Mouse (Mus musculus) spleen, adult 18-20 months (tissue): ENCODE results near the gene Usp29.
"Not testable (repeated sequence)": the region's sequence is repeated elsewhere in the genome, so short reads cannot be mapped to it uniquely, and the experiment has no call there.

Experiments
- DNase-seq, 2 experiments: peaks; one replicate each; pipeline ENCODE4 v3.0.0; 2022; ENCODE audit warnings: mixed read lengths in 2 of 2

The Usp29 gene

DNA sequence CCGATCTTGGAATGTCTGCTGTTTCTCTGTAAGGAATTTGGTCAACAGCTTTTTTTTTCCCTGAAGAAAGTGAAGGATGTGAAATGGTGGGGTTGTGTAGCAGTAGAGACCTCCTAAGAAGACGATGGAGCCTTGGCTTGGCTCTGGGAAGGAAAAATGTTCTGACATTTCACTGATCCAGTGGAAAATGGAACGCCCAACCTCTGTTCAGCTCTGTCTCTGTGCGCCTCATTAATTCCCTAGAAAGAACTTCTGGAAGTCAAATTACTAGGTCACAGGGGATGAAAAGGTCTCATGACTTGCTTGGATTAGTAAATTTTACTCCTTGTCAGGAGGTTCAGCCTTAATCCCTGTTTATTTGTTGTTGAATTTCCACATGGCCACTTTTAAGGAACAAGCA is 92.3 kb downstream of the Usp29 start:
- no peak for DNase-seq

- DNase-seq, result no peak
These were observed 93.3 kb downstream of the Usp29 start for GRCm38 (mm10) chr7:6823673-6824072.

GRCm38 (mm10) chr7:6825966-6826647 is 95.7 kb downstream of the Usp29 start:
- DNase-seq, result no peak

GRCm38 (mm10) chr7:6829148-6829547 is 98.8 kb downstream of the Usp29 start:
- no peak for DNase-seq

GRCm38 (mm10) chr7:6834950-6835349 is 104.6 kb downstream of the Usp29 start:
- DNase-seq, result no peak

GRCm38 (mm10) chr7:6835351-6835750 is 105.0 kb downstream of the Usp29 start:
- DNase-seq, result no peak

- no peak for DNase-seq
These were observed 107.0 kb downstream of the Usp29 start for GRCm38 (mm10) chr7:6837297-6837925.

- DNase-seq, result no peak
These were observed 107.7 kb downstream of the Usp29 start for GRCm38 (mm10) chr7:6837926-6838554.

- no peak for DNase-seq
These were observed 110.5 kb downstream of the Usp29 start for GRCm38 (mm10) chr7:6840860-6841259.

DNA sequence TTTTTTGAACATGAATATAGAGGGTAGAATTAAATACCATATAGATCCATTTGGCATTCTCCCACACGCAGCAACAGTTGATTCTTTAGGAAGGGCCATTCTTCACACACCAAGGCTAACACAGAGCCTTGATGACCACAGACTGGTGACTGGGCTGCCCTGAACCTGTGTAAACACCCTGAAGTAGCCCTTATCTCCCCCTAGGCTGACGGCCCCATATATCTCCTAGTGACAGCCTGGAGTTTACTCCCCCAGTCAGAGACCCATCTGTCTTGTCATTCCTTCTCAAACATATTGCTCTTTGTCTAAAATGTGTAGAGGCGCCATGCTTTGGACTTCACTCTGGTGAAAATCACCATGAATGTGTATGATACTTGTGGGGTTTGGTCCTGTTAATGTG is 119.1 kb downstream of the Usp29 start:
- no peak for DNase-seq

GRCm38 (mm10) chr7:6850321-6850720 is 119.9 kb downstream of the Usp29 start:
- no peak for DNase-seq

DNA sequence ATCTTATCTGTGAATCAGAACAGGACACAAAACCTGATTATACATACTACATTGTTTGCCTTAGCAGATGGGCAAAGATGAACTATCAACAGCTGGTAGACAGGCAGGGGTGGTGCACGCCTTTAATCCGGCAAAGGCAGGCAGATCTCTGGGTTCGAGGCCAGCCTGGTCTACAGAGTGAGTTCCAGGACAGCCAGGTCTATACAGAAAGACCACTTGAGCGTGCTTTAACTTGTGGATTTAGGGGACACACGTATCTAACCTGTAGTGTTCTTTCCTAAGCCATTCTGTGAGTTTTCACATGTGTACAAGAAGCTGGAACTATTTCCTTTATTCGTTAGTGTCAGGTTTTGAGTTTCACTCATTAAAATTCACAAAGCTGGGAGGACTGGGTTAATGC is 120.9 kb downstream of the Usp29 start:
- DNase-seq, result no peak

DNA sequence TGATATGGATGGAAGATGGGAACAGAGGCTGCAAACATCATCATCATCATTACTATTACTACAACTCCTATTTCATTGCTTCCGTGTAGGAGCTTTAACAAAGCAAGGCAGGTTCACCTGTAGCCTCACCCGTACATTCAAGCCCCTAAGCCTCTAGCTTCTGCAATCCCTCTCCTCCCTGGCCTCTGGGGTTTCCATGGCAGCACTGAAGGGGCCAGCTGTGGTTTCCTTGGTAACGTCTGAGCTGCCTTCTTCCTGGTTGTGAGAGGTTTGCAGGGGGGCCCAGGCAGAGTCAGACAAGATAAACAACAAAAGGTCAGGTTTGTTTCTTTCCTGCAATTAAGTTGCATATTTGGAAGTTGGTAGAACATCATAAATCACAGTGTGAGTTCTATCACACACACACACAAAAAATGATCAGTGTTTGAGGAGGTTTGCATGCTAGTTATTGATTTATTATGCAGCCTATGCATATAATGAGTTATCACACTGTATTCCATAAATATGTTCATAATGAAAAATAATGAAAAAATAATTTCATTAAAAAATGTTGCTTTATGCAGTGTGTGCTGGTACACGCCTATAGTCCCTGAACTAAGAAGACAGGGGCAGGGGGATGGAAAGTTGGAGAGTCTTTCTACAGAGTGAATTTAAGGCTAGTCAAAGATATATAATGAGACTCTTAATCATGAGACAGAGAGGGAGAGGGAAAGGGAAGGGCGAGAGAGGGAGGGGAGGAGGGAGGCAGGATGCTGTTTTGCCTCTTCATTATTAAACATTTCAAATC is 121.5 kb downstream of the Usp29 start:
- no peak for DNase-seq

DNA sequence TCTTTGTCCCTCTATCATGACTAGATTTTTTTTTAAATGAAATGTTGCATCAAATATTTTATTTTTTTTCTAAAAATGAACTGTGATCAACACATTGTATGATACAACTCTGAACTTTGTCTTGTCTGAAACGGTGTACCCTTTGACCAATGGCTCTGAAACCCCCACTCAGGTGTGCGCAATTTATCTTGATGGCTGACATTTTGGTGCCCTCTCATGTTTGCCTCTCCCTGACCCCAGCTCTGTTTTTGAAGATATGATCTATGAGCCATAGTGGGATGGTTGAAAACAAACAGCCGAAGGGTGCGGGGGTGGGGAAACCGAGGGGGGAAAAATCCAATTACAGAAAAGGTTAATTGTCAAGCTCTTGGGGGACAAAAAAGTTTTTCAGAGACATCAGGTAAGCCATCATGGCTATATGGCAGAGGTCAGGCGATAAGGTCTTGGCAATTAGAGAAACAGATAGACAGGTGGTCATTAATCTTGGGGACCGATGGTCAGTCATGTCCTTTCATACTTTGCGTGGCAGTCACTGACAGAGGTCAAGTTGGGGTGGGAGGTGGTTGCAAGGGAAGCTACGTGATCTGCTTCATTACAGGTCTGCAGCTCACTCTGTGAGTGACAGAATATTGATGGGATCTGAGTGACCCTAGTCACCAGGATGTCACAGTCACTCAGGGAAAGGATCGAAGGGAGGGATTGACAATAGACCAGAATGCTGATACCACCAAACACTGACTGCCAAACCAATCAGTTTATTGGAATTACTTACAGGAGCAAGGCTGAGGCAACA is 125.4 kb downstream of the Usp29 start:
- no peak for DNase-seq

GRCm38 (mm10) chr7:6858694-6859270 is 128.4 kb downstream of the Usp29 start:
- no peak for DNase-seq

DNA sequence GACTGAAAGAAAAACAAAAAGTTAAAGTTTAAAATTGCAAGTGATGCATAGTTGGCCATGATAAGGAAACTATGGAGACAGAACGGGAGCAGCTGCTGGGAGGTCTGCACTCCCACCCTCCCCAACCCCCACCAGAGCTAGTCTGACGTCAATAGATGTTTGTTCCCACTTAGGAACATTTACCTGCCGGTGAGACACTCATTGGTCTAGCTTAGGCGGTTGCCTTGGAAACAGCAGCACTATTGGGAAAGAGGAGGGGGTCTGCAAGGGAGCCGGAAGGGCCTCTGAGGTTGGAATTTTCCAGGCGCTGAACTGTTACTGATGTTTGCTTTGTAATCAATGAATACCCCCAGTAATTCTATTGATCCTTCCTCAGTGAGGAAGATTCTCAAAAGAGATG is 130.3 kb downstream of the Usp29 start:
- no peak for DNase-seq

DNA sequence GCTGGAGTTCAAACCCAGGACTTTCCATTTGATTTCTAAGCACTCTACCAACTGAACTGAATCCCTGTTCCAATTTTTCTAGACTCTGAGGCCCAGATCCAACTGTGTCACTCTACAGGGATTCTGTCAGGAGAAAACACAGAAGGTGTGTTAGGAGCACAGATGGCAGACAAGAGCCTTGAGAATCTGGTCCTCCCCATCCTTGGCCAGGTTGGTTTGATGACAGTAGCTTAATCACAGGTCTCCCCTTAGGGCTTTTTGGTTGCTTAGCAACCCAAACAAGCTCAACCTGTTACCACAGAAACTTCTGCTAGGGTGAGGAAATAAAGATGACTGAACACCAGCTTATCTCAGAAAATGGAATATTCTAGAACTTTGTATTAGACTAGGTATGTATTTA is 136.0 kb downstream of the Usp29 start:
- no peak for DNase-seq

GRCm38 (mm10) chr7:6868831-6869230 is 138.5 kb downstream of the Usp29 start:
- DNase-seq, result no peak

DNA sequence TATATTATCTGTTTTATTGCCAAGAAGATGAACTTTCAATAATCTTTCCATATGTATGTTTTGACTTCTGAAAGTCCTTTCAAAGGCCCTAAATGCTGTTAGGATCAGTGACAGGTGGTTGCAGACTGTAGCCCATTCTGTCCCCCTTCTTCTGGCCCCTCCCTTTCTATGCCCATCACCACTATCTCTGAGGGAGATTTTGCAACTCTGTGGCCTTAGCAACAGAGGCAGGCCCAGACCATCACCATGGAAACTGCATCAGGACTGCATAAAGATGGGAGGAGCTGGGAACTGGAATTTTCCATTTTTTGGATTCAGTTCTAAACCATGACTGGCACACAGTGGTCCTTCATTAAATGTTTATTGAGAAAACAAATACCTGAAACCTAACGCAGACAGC is 139.2 kb downstream of the Usp29 start:
- no peak for DNase-seq

GRCm38 (mm10) chr7:6874448-6874847 is 144.1 kb downstream of the Usp29 start:
- DNase-seq, result no peak

- DNase-seq, result no peak
These were observed 147.8 kb downstream of the Usp29 start for GRCm38 (mm10) chr7:6878202-6878601.

GRCm38 (mm10) chr7:6878849-6879248 is 148.5 kb downstream of the Usp29 start:
- not testable (repeated sequence) for DNase-seq
